Mouse (Mus musculus): Measurements from ENCODE around the gene Sln. TPM values are rescaled to one million over a fixed set of nuclear protein-coding genes. Genes with fewer than 3 reads are reported as not detected.

Gene Sln
- total RNA-seq (2021) (10 to 100 TPM; 59.7 to 81.4 TPM), polyA plus RNA-seq (2012; rRNA removed) (412 and 511 TPM in 2 replicates)
- long read RNA-seq, transcript Sln-201 (2 exons, 1,318 nt) = major isoform, 195 of 196 reads
- long read RNA-seq, partial matches to known transcripts = 0 of 196 reads
- long read RNA-seq, other reads (novel, unspliced or antisense) = 1 of 196 reads

GRCm38 (mm10) chr9:53849864-53850263 lies at the start of gene Sln:
Sln (plus strand) TSS chr9:53850164.
- no peak for TF ChIP-seq EP300 (IDR thresholded peaks at IDR 0.05; ENCODE audit: insufficient read depth, low read depth, low read length)
- TF ChIP-seq POLR2A (IDR thresholded peaks at IDR 0.05; ENCODE audit: insufficient read depth, low read depth, low read length) = no peak
- TF ChIP-seq CTCF (IDR thresholded peaks at IDR 0.05) = no peak
- no peaks in the 10 kb centered on the region for H3K4me1 ChIP-seq (ENCODE audit: control insufficient read depth, insufficient read depth, low read length)
- H3K4me3 ChIP-seq = no peak within 1 kb of the TSS
- H3K27ac ChIP-seq = peak within 1 kb of the TSS; percentile 4
- DNase-seq = no peak
- no peak within 1 kb of the TSS for H3K9ac ChIP-seq (ENCODE audit: low read depth, low read length)
- H3K27me3 ChIP-seq (ENCODE audit: control insufficient read depth, insufficient read depth, low read length) = no peaks in the 10 kb centered on the region
- intact Hi-C loops (cut with DNase I) = no loop called here
- H3K79me2 ChIP-seq (replicated peaks; ENCODE audit: control insufficient read depth, insufficient read depth, low read length) = no peaks in the 10 kb centered on the region
- WGBS = 67% methylated on average over 4 of the region's 4 CpGs
- no peaks in the 10 kb centered on the region for H3K36me3 ChIP-seq (ENCODE audit: control insufficient read depth, insufficient read depth, low read length)

GRCm38 (mm10) chr9:53802921-53803320 lies 47.0 kb upstream of the Sln start:
- H3K9ac ChIP-seq (ENCODE audit: low read depth, low read length) = no peak overlapping the region
- no peaks in the 10 kb centered on the region for H3K4me1 ChIP-seq (ENCODE audit: control insufficient read depth, insufficient read depth, low read length)
- no peaks in the 10 kb centered on the region for H3K27me3 ChIP-seq (ENCODE audit: control insufficient read depth, insufficient read depth, low read length)
- H3K4me3 ChIP-seq = no peak overlapping the region
- H3K27ac ChIP-seq = no peak overlapping the region
- no peaks in the 10 kb centered on the region for H3K79me2 ChIP-seq (replicated peaks; ENCODE audit: control insufficient read depth, insufficient read depth, low read length)
- intact Hi-C loops (cut with DNase I) = no loop called here
- DNase-seq = no peak
- TF ChIP-seq POLR2A (IDR thresholded peaks at IDR 0.05; ENCODE audit: insufficient read depth, low read depth, low read length) = no peak
- no peak for TF ChIP-seq CTCF (IDR thresholded peaks at IDR 0.05)
- no peak for TF ChIP-seq EP300 (IDR thresholded peaks at IDR 0.05; ENCODE audit: insufficient read depth, low read depth, low read length)
- WGBS = 92% methylated on average over 7 of the region's 7 CpGs
- H3K36me3 ChIP-seq (ENCODE audit: control insufficient read depth, insufficient read depth, low read length) = no peaks in the 10 kb centered on the region

GRCm38 (mm10) chr9:53806496-53807086 lies 43.4 kb upstream of the Sln start:
- Histone ChIP-seq H3K4me1 (ENCODE audit: control insufficient read depth, insufficient read depth, low read length) (no peaks in the 10 kb centered on the region), H3K9ac (ENCODE audit: low read depth, low read length) (no peak overlapping the region), H3K27ac (no peak overlapping the region), H3K79me2 (replicated peaks; ENCODE audit: control insufficient read depth, insufficient read depth, low read length) (no peaks in the 10 kb centered on the region), H3K27me3 (ENCODE audit: control insufficient read depth, insufficient read depth, low read length) (no peaks in the 10 kb centered on the region), H3K4me3 (no peak overlapping the region), H3K36me3 (ENCODE audit: control insufficient read depth, insufficient read depth, low read length) (no peaks in the 10 kb centered on the region)
- DNase-seq = no peak
- intact Hi-C loops (cut with DNase I) = no loop called here
- WGBS = 20% methylated on average over 7 of the region's 7 CpGs
- TF ChIP-seq CTCF (IDR thresholded peaks at IDR 0.05) (no peak), POLR2A (IDR thresholded peaks at IDR 0.05; ENCODE audit: insufficient read depth, low read depth, low read length) (no peak), EP300 (IDR thresholded peaks at IDR 0.05; ENCODE audit: insufficient read depth, low read depth, low read length) (no peak)

GRCm38 (mm10) chr9:53813418-53813817 lies 36.5 kb upstream of the Sln start:
- Histone ChIP-seq H3K27me3 (ENCODE audit: control insufficient read depth, insufficient read depth, low read length) (no peaks in the 10 kb centered on the region), H3K4me1 (ENCODE audit: control insufficient read depth, insufficient read depth, low read length) (no peaks in the 10 kb centered on the region), H3K4me3 (no peak overlapping the region), H3K9ac (ENCODE audit: low read depth, low read length) (no peak overlapping the region), H3K36me3 (ENCODE audit: control insufficient read depth, insufficient read depth, low read length) (no peaks in the 10 kb centered on the region), H3K79me2 (replicated peaks; ENCODE audit: control insufficient read depth, insufficient read depth, low read length) (no peaks in the 10 kb centered on the region), H3K27ac (no peak overlapping the region)
- TF ChIP-seq POLR2A (IDR thresholded peaks at IDR 0.05; ENCODE audit: insufficient read depth, low read depth, low read length) (no peak), EP300 (IDR thresholded peaks at IDR 0.05; ENCODE audit: insufficient read depth, low read depth, low read length) (no peak), CTCF (IDR thresholded peaks at IDR 0.05) (no peak)
- DNase-seq = no peak
- intact Hi-C loops (cut with DNase I) = no loop called here
- WGBS = 93% methylated on average over 6 of the region's 6 CpGs

GRCm38 (mm10) chr9:53818760-53819159 lies 31.2 kb upstream of the Sln start:
- intact Hi-C loops (cut with DNase I) = no loop called here
- H3K4me1 ChIP-seq (ENCODE audit: control insufficient read depth, insufficient read depth, low read length) = no peaks in the 10 kb centered on the region
- no peak for TF ChIP-seq POLR2A (IDR thresholded peaks at IDR 0.05; ENCODE audit: insufficient read depth, low read depth, low read length)
- TF ChIP-seq CTCF (IDR thresholded peaks at IDR 0.05) = peak; percentile 85
- H3K36me3 ChIP-seq (ENCODE audit: control insufficient read depth, insufficient read depth, low read length) = no peaks in the 10 kb centered on the region
- H3K27ac ChIP-seq = no peak overlapping the region
- H3K4me3 ChIP-seq = no peak overlapping the region
- WGBS = 21% methylated on average over 4 of the region's 4 CpGs
- H3K79me2 ChIP-seq (replicated peaks; ENCODE audit: control insufficient read depth, insufficient read depth, low read length) = no peaks in the 10 kb centered on the region
- peak; percentile 26 to 41 for DNase-seq
- H3K9ac ChIP-seq (ENCODE audit: low read depth, low read length) = no peak overlapping the region
- H3K27me3 ChIP-seq (ENCODE audit: control insufficient read depth, insufficient read depth, low read length) = no peaks in the 10 kb centered on the region; the same call in 1 of the 2 replicates

- TF ChIP-seq EP300 (IDR thresholded peaks at IDR 0.05; ENCODE audit: insufficient read depth, low read depth, low read length) = no peak
- peak; percentile 71 for TF ChIP-seq CTCF (IDR thresholded peaks at IDR 0.05)
- no peaks in the 10 kb centered on the region for H3K79me2 ChIP-seq (replicated peaks; ENCODE audit: control insufficient read depth, insufficient read depth, low read length)
- DNase-seq = no peak
- no peaks in the 10 kb centered on the region; the same call in 1 of the 2 replicates for H3K27me3 ChIP-seq (ENCODE audit: control insufficient read depth, insufficient read depth, low read length)
- no peak overlapping the region for H3K4me3 ChIP-seq
- no peak overlapping the region for H3K27ac ChIP-seq
- no peak overlapping the region for H3K9ac ChIP-seq (ENCODE audit: low read depth, low read length)
- 4% methylated on average over 9 of the region's 9 CpGs for WGBS
- intact Hi-C loops (cut with DNase I) = loop anchor here (10.0 kb wide), 2 partner anchors 159 to 289 kb away; no protein-coding TSS in a partner anchor
- H3K36me3 ChIP-seq (ENCODE audit: control insufficient read depth, insufficient read depth, low read length) = no peaks in the 10 kb centered on the region
- H3K4me1 ChIP-seq (ENCODE audit: control insufficient read depth, insufficient read depth, low read length) = no peaks in the 10 kb centered on the region
Observed at GRCm38 (mm10) chr9:53825318-53825717, 24.6 kb upstream of the Sln start.

Data from heart, adult 2 months (tissue).